Mouse (Mus musculus): ENCODE measurements around the gene Abi1.

DNA sequence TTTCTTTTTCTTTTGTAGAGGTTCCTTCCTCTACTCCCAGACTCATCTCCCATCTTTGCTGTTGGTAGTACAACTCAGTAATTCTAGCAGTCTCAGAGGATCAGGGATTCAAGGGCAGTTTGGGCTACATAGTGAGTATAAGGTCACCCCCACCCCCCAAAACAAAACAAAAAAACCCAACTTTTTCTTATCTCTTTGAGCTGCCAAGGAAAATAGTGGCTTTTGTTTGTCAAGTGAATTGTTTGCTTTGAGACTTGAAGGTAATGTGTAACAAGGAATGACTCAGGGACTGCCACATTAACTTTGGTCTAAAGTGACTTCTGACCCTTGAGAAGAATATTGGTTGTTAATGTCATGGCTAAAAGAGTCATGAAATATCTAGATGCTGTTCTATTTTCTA lies 35.8 kb upstream of the Abi1 start:
- TF ChIP-seq CTCF (IDR thresholded peaks at IDR 0.05; ENCODE audit: insufficient read depth, low read depth, low read length) = no peak
- no peak for TF ChIP-seq POLR2A (IDR thresholded peaks at IDR 0.05; ENCODE audit: insufficient read depth, low read depth, low read length)
